Mouse (Mus musculus) heart, adult 2 months (tissue): Measurements from ENCODE around the gene Evx2. TPM values are rescaled to one million over a fixed set of nuclear protein-coding genes. Genes with fewer than 3 reads are reported as not detected.

ENCODE experiments used
- DNase-seq, 2 experiments: peaks; one replicate each; pipeline ENCODE4 v3.0.0; 2021
- H3K27ac ChIP-seq: fragments of 200-600 bp; 2 replicates; pipeline ENCODE4 v1.8.1; 2022
- H3K27me3 ChIP-seq: fragments of 200-500 bp; 2 replicates; pipeline ENCODE4 v1.6.1; 2012; ENCODE audit warnings: mild to moderate bottlenecking, low read length, inconsistent platforms, mixed read lengths; ENCODE audit not compliant: control insufficient read depth, insufficient read depth
- H3K36me3 ChIP-seq: fragments of 200-500 bp; 2 replicates; pipeline ENCODE4 v1.6.1; 2012; ENCODE audit warnings: low read length, inconsistent platforms; ENCODE audit not compliant: control insufficient read depth, insufficient read depth
- H3K4me1 ChIP-seq: fragments of 200-500 bp; 2 replicates; pipeline ENCODE4 v1.6.1; 2011; ENCODE audit warnings: low read length; ENCODE audit not compliant: control insufficient read depth, insufficient read depth
- H3K4me3 ChIP-seq: fragments of 200-600 bp; 2 replicates; pipeline ENCODE4 v1.8.1; 2022
- H3K79me2 ChIP-seq: fragments of 200-500 bp; replicated peaks from 2 replicates; pipeline ENCODE4 v1.6.1; 2012; ENCODE audit warnings: mild to moderate bottlenecking, inconsistent platforms, low read length, moderate library complexity, mixed read lengths; ENCODE audit not compliant: control insufficient read depth, insufficient read depth
- H3K9ac ChIP-seq: fragments of 200-500 bp; 2 replicates; pipeline ENCODE4 v1.6.1; 2012; ENCODE audit warnings: low read depth, mild to moderate bottlenecking, control low read depth, inconsistent platforms, low read length, mixed read lengths
- CTCF ChIP-seq: fragments of 200-600 bp; IDR thresholded peaks from 2 replicates; pipeline ENCODE4 v1.8.1; 2022; ENCODE audit warnings: antibody characterized with exemption, mild to moderate bottlenecking, moderate library complexity
- EP300 ChIP-seq: fragments of 200-500 bp; IDR thresholded peaks from 2 replicates; pipeline ENCODE4 v1.6.1; 2011; ENCODE audit warnings: low read depth, low read length, control low read depth; ENCODE audit not compliant: insufficient read depth
- POLR2A ChIP-seq: fragments of 200-500 bp; IDR thresholded peaks from 2 replicates; pipeline ENCODE4 v1.6.1; 2011; ENCODE audit warnings: mild to moderate bottlenecking, low read depth, low read length, control low read depth; ENCODE audit not compliant: insufficient read depth
- WGBS: fragments of 180-500 bp; shearing (Covaris S2); methylation state at CpG from one replicate; pipeline ENCODE4 v1.1.7; 2018; 5-methylcytosine and 5-hydroxymethylcytosine counted together
- intact Hi-C: fragments of 180-260 bp; cut with DNase I; formaldehyde crosslinking; loops from one replicate; pipeline ENCODE4 v1.15.1; 2025
- polyA plus RNA-seq: library from polyadenylated mRNA; depleted of rRNA; stranded (reverse); fragments of >200 nt; gene quantifications from 2 replicates; pipeline ENCODE4 v1.2.3, GENCODE M21; 2012
- total RNA-seq, 2 experiments: library from RNA; stranded (reverse); gene quantifications; 2 replicates each; pipeline ENCODE4 v1.2.3; 2021

The Evx2 gene
- total and polyA plus RNA-seq, 3 experiments = not detected

DNA sequence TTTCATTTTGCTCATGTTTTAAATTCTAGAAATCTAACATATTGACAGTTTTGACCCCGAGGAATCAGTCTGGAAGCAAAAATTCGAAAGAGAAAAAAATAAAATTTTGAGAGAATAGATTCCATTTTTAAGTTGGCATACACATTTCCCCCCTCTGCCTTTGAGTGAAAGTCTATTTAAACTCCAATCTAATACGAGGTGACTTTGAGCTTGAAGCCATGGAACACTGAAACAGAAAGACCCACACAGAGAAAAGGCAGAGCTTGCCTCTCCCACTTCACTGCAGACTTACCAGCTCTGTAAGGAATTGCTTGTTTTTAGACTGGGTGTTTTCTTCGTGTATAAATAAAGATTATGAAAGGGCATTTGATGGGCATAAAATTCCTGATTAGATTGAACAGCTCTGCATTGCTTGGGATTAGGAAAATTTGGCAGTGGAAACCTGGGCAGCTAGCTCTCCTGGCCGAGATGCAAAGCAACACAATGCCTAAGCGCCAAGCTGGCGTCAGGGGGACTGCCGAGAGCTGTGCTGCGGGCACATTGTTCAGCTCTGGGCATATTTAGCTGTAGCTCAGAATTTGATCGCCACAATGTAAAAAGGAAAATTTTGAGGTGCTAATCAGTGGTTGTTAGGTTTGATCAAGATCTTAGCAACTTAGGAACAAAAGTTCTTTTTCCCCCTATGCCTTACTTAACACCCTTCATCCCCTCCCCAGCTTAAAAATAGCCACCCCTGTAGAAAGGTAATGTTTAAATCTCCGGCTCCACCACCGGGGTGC is 29.6 kb upstream of the Evx2 start:
- WGBS = 11% methylated on average over 12 of the region's 12 CpGs
- intact Hi-C loops = no loop called here

DNA sequence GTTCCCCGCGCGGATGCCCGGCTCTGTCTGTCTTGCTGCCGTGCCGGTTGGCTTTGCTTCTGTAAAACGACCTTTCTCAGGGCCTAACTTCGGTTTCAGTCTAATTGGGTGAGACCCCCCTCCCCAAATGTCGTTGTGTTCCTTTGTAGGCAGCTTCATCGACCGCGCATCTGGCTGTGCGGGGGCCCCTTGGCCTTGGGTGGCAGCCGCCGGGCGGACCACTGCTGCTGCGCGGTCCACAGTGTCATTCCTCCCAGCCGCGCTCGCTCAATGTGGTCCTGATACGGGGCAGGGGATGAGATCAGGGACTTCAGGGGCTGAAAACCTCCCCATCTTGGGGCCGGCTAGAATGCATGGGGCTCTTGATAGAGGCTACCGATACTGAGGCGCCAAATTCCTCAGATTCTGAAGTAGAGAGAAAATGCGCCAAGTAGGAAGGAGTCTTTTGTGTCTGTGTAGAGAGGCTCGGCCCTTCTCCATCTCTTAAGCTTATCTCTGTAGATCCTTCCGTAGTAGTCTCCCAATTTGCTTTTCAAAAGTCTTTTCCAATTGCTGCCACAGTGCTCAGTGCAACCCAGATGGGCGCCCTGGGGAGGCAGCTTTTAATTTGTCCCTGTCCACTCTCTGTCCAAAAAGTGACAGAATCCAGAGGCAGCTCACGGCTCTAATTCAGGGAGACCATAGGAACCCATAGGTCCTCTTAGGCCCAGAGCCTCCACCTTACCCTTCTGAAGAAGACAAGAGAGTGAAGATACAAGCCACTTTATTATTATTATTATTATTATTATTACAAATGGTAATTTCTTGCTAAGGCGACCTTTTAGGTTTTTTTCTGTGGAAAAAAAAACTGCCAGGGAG is 28.6 kb upstream of the Evx2 start:
- Histone ChIP-seq H3K9ac (no peak overlapping the region), H3K36me3 (no peaks in the 10 kb centered on the region), H3K27ac (no peak overlapping the region), H3K4me1 (no peaks in the 10 kb centered on the region), H3K79me2 (no peaks in the 10 kb centered on the region), H3K27me3 (peaks cover 37% of the 10 kb centered on the region), H3K4me3 (no peak overlapping the region)
- 5% methylated on average over 31 of the region's 31 CpGs for WGBS
- intact Hi-C loops = no loop called here
- TF ChIP-seq CTCF (no peak), EP300 (no peak), POLR2A (no peak)
- DNase-seq = no peak

More for the DNA sequence above, 29.6 kb upstream of the Evx2 start:
- Histone ChIP-seq H3K27me3 (peaks cover 34% of the 10 kb centered on the region), H3K4me1 (no peaks in the 10 kb centered on the region), H3K27ac (no peak overlapping the region), H3K9ac (no peak overlapping the region), H3K79me2 (no peaks in the 10 kb centered on the region), H3K4me3 (no peak overlapping the region), H3K36me3 (no peaks in the 10 kb centered on the region)
- TF ChIP-seq EP300 (no peak), CTCF (no peak), POLR2A (no peak)
- no peak for DNase-seq

GRCm38 (mm10) chr2:74686988-74687697 is 27.8 kb upstream of the Evx2 start:
- Histone ChIP-seq H3K9ac (no peak overlapping the region), H3K4me3 (no peak overlapping the region), H3K36me3 (no peaks in the 10 kb centered on the region), H3K27me3 (peaks cover 38% of the 10 kb centered on the region), H3K27ac (no peak overlapping the region), H3K79me2 (no peaks in the 10 kb centered on the region), H3K4me1 (no peaks in the 10 kb centered on the region)
- DNase-seq = no peak
- intact Hi-C loops = no loop called here
- WGBS = 3% methylated on average over 27 of the region's 27 CpGs
- no peak for TF ChIP-seq EP300
- no peak for TF ChIP-seq POLR2A
- no peak for TF ChIP-seq CTCF

GRCm38 (mm10) chr2:74686301-74686987 is 27.1 kb upstream of the Evx2 start:
- Histone ChIP-seq H3K9ac (no peak overlapping the region), H3K4me1 (no peaks in the 10 kb centered on the region), H3K27me3 (peaks cover 39% of the 10 kb centered on the region), H3K79me2 (no peaks in the 10 kb centered on the region), H3K36me3 (no peaks in the 10 kb centered on the region), H3K4me3 (no peak overlapping the region), H3K27ac (no peak overlapping the region)
- peak; percentile 78 for TF ChIP-seq CTCF
- no peak for TF ChIP-seq EP300
- TF ChIP-seq POLR2A = no peak
- intact Hi-C loops = no loop called here
- 12% methylated on average over 17 of the region's 17 CpGs for WGBS
- DNase-seq = peak; percentile 47 to 68

- DNase-seq = no peak
- no peak overlapping the region for H3K4me3 ChIP-seq
- no peaks in the 10 kb centered on the region for H3K36me3 ChIP-seq
- H3K27me3 ChIP-seq = peaks cover 42% of the 10 kb centered on the region
- no peak for TF ChIP-seq CTCF
- no peak for TF ChIP-seq POLR2A
- no peak for TF ChIP-seq EP300
- H3K4me1 ChIP-seq = no peaks in the 10 kb centered on the region
- H3K9ac ChIP-seq = no peak overlapping the region
- 27% methylated on average over 4 of the region's 4 CpGs for WGBS
- intact Hi-C loops = no loop called here
- no peak overlapping the region for H3K27ac ChIP-seq
- H3K79me2 ChIP-seq = no peaks in the 10 kb centered on the region
Measured at GRCm38 (mm10) chr2:74685059-74685603, 25.8 kb upstream of the Evx2 start.
